Mouse (Mus musculus) urinary bladder, adult 2 months (tissue): Measurements from ENCODE around the gene Sh3tc1. TPM values are rescaled to one million over a fixed set of nuclear protein-coding genes. Genes with fewer than 3 reads are reported as not detected.

Source experiments
- DNase-seq: peaks from one replicate; pipeline ENCODE4 v3.0.0; 2022; ENCODE audit warnings: low spot score
- polyA plus RNA-seq: library from polyadenylated mRNA; depleted of rRNA; stranded (reverse); fragments of >200 nt; gene quantifications from 2 replicates; pipeline ENCODE4 v1.2.3, GENCODE M21; 2012

The Sh3tc1 gene
- polyA plus RNA-seq, 1 experiment, result 2.4 TPM

GRCm38 (mm10) chr5:35721933-35722332, 17.9 kb downstream of the Sh3tc1 start:
- DNase-seq, result no peak

GRCm38 (mm10) chr5:35719880-35720279, 19.9 kb downstream of the Sh3tc1 start:
- DNase-seq, result no peak

- DNase-seq, result no peak
Measured at GRCm38 (mm10) chr5:35719343-35719742, 20.4 kb downstream of the Sh3tc1 start.

- DNase-seq, result no peak
Measured at GRCm38 (mm10) chr5:35718817-35719216, 21.0 kb downstream of the Sh3tc1 start.

GRCm38 (mm10) chr5:35717946-35718345, 21.8 kb downstream of the Sh3tc1 start:
- DNase-seq, result no peak

- no peak for DNase-seq
Measured at GRCm38 (mm10) chr5:35717455-35717854, 22.3 kb downstream of the Sh3tc1 start.

- DNase-seq, result no peak
Measured at GRCm38 (mm10) chr5:35713649-35714354, 26.0 kb downstream of the Sh3tc1 start.

GRCm38 (mm10) chr5:35712517-35712916, 27.3 kb downstream of the Sh3tc1 start:
- no peak for DNase-seq

GRCm38 (mm10) chr5:35710931-35711330, 28.9 kb downstream of the Sh3tc1 start:
- DNase-seq, result no peak

- DNase-seq, result no peak
Measured at GRCm38 (mm10) chr5:35710481-35710880, 29.3 kb downstream of the Sh3tc1 start.

GRCm38 (mm10) chr5:35705411-35705810, 34.4 kb downstream of the Sh3tc1 start:
- no peak for DNase-seq

- no peak for DNase-seq
Measured at GRCm38 (mm10) chr5:35703814-35704213, 36.0 kb downstream of the Sh3tc1 start.

GRCm38 (mm10) chr5:35703183-35703582, 36.6 kb downstream of the Sh3tc1 start:
- no peak for DNase-seq

- no peak for DNase-seq
Measured at GRCm38 (mm10) chr5:35702582-35703140, 37.1 kb downstream of the Sh3tc1 start.

- DNase-seq, result peak; percentile 62
Measured at GRCm38 (mm10) chr5:35701042-35701441, 38.7 kb downstream of the Sh3tc1 start.

GRCm38 (mm10) chr5:35695815-35696214, 44.0 kb downstream of the Sh3tc1 start:
- no peak for DNase-seq

- DNase-seq, result no peak
Measured at GRCm38 (mm10) chr5:35693638-35694037, 46.1 kb downstream of the Sh3tc1 start.

GRCm38 (mm10) chr5:35691246-35691645, 48.5 kb downstream of the Sh3tc1 start:
- DNase-seq, result no peak

GRCm38 (mm10) chr5:35690485-35691165, 49.2 kb downstream of the Sh3tc1 start:
- no peak for DNase-seq

GRCm38 (mm10) chr5:35689374-35689773, 50.4 kb downstream of the Sh3tc1 start:
- DNase-seq, result no peak

GRCm38 (mm10) chr5:35688851-35689250, 50.9 kb downstream of the Sh3tc1 start:
- no peak for DNase-seq

GRCm38 (mm10) chr5:35687098-35687497, 52.7 kb downstream of the Sh3tc1 start:
- no peak for DNase-seq

- no peak for DNase-seq
Measured at GRCm38 (mm10) chr5:35686336-35686735, 53.5 kb downstream of the Sh3tc1 start.
